Comparison of ENCODE assay signal across 9 mouse cellular contexts in genomic region chr14:117267823-117268601, GRCm38 (mm10).
DNase-seq lines count a peak whose midpoint lies in the region; ATAC-seq and TF ChIP-seq lines count a peak whose summit lies in the region.
"Had no signal": no experiment of that assay in that cellular context is flagged by ENCODE, and none has a peak within 500 bp of the region (broad histone marks: within the 10 kb centered on the region; RNA-seq: fewer than 3 reads in every experiment).

No protein-coding gene starts in this region.

- H3K36me3 ChIP-seq in forebrain, embryonic 10.5 days (replicated peaks), result no peaks in the 10 kb centered on the region
- no peaks in the 10 kb centered on the region for H3K36me3 ChIP-seq in forebrain, postnatal 0 days (ENCODE audit: insufficient read depth)
- no peaks in the 10 kb centered on the region for H3K36me3 ChIP-seq in liver, embryonic 11.5 days (ENCODE audit: control insufficient read depth, insufficient read depth, low read length)
- H3K36me3 ChIP-seq: intestine, embryonic 15.5 days had no signal

- H3K9me3 ChIP-seq in forebrain, embryonic 10.5 days, result no peaks in the 10 kb centered on the region
- no peaks in the 10 kb centered on the region for H3K9me3 ChIP-seq in forebrain, postnatal 0 days (ENCODE audit: low read length)
- no peaks in the 10 kb centered on the region for H3K9me3 ChIP-seq in liver, embryonic 11.5 days (ENCODE audit: control insufficient read depth, low read length)
- H3K9me3 ChIP-seq: intestine, embryonic 15.5 days had no signal

- no peak for TF ChIP-seq CTCF in forebrain, postnatal 0 days (IDR thresholded peaks at IDR 0.05; ENCODE audit: low read depth)
- TF ChIP-seq CTCF in lung, adult 2 months (IDR thresholded peaks at IDR 0.05; ENCODE audit: insufficient read depth, low read length), result no peak

- no peak overlapping the region for H3K9ac ChIP-seq in forebrain, postnatal 0 days
- H3K9ac ChIP-seq in liver, embryonic 11.5 days (ENCODE audit: low read depth, low read length), result no peak overlapping the region
- H3K9ac ChIP-seq: intestine, embryonic 15.5 days had no signal

- no peak for DNase-seq in forebrain, embryonic 10.5 days (ENCODE audit: extremely low spot score, low spot score)
- DNase-seq in forebrain, postnatal 0 days, result no peak
- DNase-seq in lung, postnatal 36 days, result peak; percentile 3
- DNase-seq in lung, adult 2 months, result no peak
- DNase-seq in embryo, embryonic 10.5 days (ENCODE audit: low spot score), result peak; percentile 44
- peak; percentile 1 to 33 for DNase-seq in kidney, postnatal 25 days
- no peak for DNase-seq in liver, embryonic 11.5 days (ENCODE audit: low spot score)
- no peak for DNase-seq in adrenal gland, postnatal 4 days (ENCODE audit: low spot score in 2 of 2)

- H3K27ac ChIP-seq in forebrain, embryonic 10.5 days, result peak overlapping the region; percentile 58
- H3K27ac ChIP-seq in forebrain, postnatal 0 days (ENCODE audit: low read depth, low read length), result no peak overlapping the region
- H3K27ac ChIP-seq in liver, embryonic 11.5 days (ENCODE audit: low read depth, low read length), result no peak overlapping the region
- H3K27ac ChIP-seq: intestine, embryonic 15.5 days had no signal

- H3K27me3 ChIP-seq in forebrain, embryonic 10.5 days (ENCODE audit: poor library complexity, severe bottlenecking), result no peaks in the 10 kb centered on the region
- H3K27me3 ChIP-seq in forebrain, postnatal 0 days (ENCODE audit: insufficient read depth, low read length), result no peaks in the 10 kb centered on the region
- no peaks in the 10 kb centered on the region for H3K27me3 ChIP-seq in liver, embryonic 11.5 days (replicated peaks; ENCODE audit: control insufficient read depth, insufficient read depth, low read length)
- H3K27me3 ChIP-seq: intestine, embryonic 15.5 days had no signal

- TF ChIP-seq POLR2A in lung, adult 2 months (IDR thresholded peaks at IDR 0.05; ENCODE audit: borderline replicate concordance, extremely low read depth, low read depth, low read length), result no peak

- no peak overlapping the region for H3K4me3 ChIP-seq in forebrain, embryonic 10.5 days
- no peak overlapping the region for H3K4me3 ChIP-seq in forebrain, postnatal 0 days (ENCODE audit: low read depth, low read length)
- no peak overlapping the region for H3K4me3 ChIP-seq in lung, adult 2 months (replicated peaks; ENCODE audit: extremely low read depth, low read depth, low read length)
- H3K4me3 ChIP-seq in liver, embryonic 11.5 days (ENCODE audit: low read depth, low read length), result no peak overlapping the region
- H3K4me3 ChIP-seq: intestine, embryonic 15.5 days had no signal

- peaks cover 18% of the 10 kb centered on the region for H3K4me1 ChIP-seq in forebrain, embryonic 10.5 days
- no peaks in the 10 kb centered on the region for H3K4me1 ChIP-seq in forebrain, postnatal 0 days (ENCODE audit: insufficient read depth)
- H3K4me1 ChIP-seq in lung, adult 2 months (ENCODE audit: control insufficient read depth, insufficient read depth, low read length), result no peaks in the 10 kb centered on the region
- H3K4me1 ChIP-seq in liver, embryonic 11.5 days (replicated peaks; ENCODE audit: control insufficient read depth, insufficient read depth, low read length), result no peaks in the 10 kb centered on the region
- H3K4me1 ChIP-seq: intestine, embryonic 15.5 days had no signal

- no peak for ATAC-seq in forebrain, postnatal 0 days
- ATAC-seq in liver, embryonic 11.5 days (replicated peaks; ENCODE audit: low FRiP score), result no peak
- ATAC-seq: intestine, embryonic 15.5 days had no signal

- H3K4me2 ChIP-seq in forebrain, postnatal 0 days (ENCODE audit: low read depth), result no peak overlapping the region
- H3K4me2 ChIP-seq in liver, embryonic 11.5 days, result no peak overlapping the region
- H3K4me2 ChIP-seq: intestine, embryonic 15.5 days had no signal

- 29% methylated on average over 3 of the region's 3 CpGs for WGBS in forebrain, embryonic 10.5 days
- WGBS in forebrain, postnatal 0 days, result 25% methylated on average over 3 of the region's 3 CpGs
- 52% methylated on average over 3 of the region's 3 CpGs for WGBS in lung, adult 2 months
- WGBS in liver, embryonic 11.5 days, result 42% methylated on average over 3 of the region's 3 CpGs

Comparison
In these comparisons a context has a peak if more than half of its experiments do, and no peak if none do; other contexts are left out.
1. DNase-seq: peak in lung, postnatal 36 days (single experiment), embryo, embryonic 10.5 days (single experiment) and kidney, postnatal 25 days (2 of 2); none in forebrain, embryonic 10.5 days (single experiment), forebrain, postnatal 0 days (single experiment), lung, adult 2 months (single experiment), liver, embryonic 11.5 days (single experiment) and adrenal gland, postnatal 4 days (0 of 2).